Mouse (Mus musculus) cortical plate, adult 2 months (tissue): Measurements from ENCODE around the gene Acsl6.

ENCODE experiments used
- CTCF ChIP-seq: fragments of 200-500 bp; IDR thresholded peaks from 2 replicates; pipeline ENCODE4 v1.5.1; 2011; ENCODE audit warnings: mild to moderate bottlenecking, control low read depth, low read length; ENCODE audit not compliant: insufficient read depth; ENCODE audit errors: extremely low read depth
- POLR2A ChIP-seq: fragments of 200-500 bp; IDR thresholded peaks from 2 replicates; pipeline ENCODE4 v1.6.1; 2011; ENCODE audit warnings: mild to moderate bottlenecking, low read length, control low read depth; ENCODE audit not compliant: insufficient read depth; ENCODE audit errors: extremely low read depth

DNA sequence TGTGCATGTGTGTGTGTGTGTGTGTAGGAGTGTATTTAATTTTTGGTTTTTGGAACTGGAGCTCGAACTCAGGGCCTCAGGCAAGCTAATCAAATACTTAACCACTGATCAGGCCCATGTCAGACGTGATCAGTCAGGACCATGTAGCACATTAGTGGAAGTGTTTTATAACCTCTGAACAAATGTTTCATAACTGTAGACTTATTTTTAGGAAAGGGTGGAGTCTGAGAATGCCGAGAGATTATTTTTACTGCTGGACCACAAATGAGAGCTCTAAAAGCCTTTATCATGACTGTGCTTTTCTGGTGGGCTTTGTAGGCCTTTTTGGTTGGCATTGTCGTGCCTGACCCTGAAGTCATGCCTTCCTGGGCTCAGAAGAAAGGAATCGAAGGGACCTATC lies 48.1 kb downstream of the Acsl6 start:
- TF ChIP-seq CTCF (no peak), POLR2A (no peak)
